ENCODE assay signal across 8 mouse cellular contexts in genomic region chr3:81932141-81933101, GRCm38 (mm10). TPM values are rescaled to one million over a fixed set of nuclear protein-coding genes. Genes with fewer than 3 reads are reported as not detected.
DNase-seq lines count a peak whose midpoint lies in the region; ATAC-seq lines count a peak whose summit lies in the region.

Gene Ctso (plus strand): TSS chr3:81932601.

- peak within 1 kb of the TSS; percentile 87 for H3K4me3 ChIP-seq in intestine, embryonic 15.5 days (replicated peaks)

- peak within 1 kb of the TSS; percentile 49 for H3K4me2 ChIP-seq in intestine, embryonic 15.5 days (replicated peaks)

- H3K9ac ChIP-seq in intestine, embryonic 15.5 days = peak within 1 kb of the TSS; percentile 78

- no peaks in the 10 kb centered on the region for H3K4me1 ChIP-seq in intestine, embryonic 15.5 days (replicated peaks)

- WGBS in intestine, embryonic 15.5 days = 13% methylated on average over 27 of the region's 27 CpGs

- H3K27ac ChIP-seq in intestine, embryonic 15.5 days = peak within 1 kb of the TSS; percentile 93

- no peaks in the 10 kb centered on the region for H3K36me3 ChIP-seq in intestine, embryonic 15.5 days

- intact Hi-C loops in left cerebral cortex, postnatal 14 days (cut with DNase I) = loop anchor here (5.0 kb wide), 2 partner anchors 100 to 420 kb away; no protein-coding TSS in a partner anchor

- DNase-seq in adrenal gland, adult 8-10 months = peak; percentile 83
- DNase-seq in embryo, embryonic 9.5 days (ENCODE audit: extremely low spot score) = peak; percentile 78
- DNase-seq in gastrocnemius, postnatal 4 days (ENCODE audit: low spot score in 2 of 2) = peak; percentile 58 to 82
- DNase-seq in left cerebral cortex, postnatal 14 days (ENCODE audit: low spot score in 2 of 2) = peak; percentile 88 to 90
- DNase-seq in right cerebral cortex, postnatal 14 days = peak; percentile 90
- peak; percentile 82 for DNase-seq in urinary bladder, postnatal 25 days (ENCODE audit: low spot score)

- no peaks in the 10 kb centered on the region for H3K27me3 ChIP-seq in intestine, embryonic 15.5 days (replicated peaks)

- ATAC-seq in intestine, embryonic 15.5 days = peak; percentile 99
- ATAC-seq in megakaryocyte-erythroid progenitor cell, adult 5-6 weeks (replicated peaks; ENCODE audit: low FRiP score, low TSS enrichment, poor library complexity, severe bottlenecking) = peak; percentile 98

- no peaks in the 10 kb centered on the region for H3K9me3 ChIP-seq in intestine, embryonic 15.5 days

RNA-seq across cellular contexts. Expression of gene Ctso, which starts in this region (rescaled TPM):
- total RNA-seq in adrenal gland, adult 8-10 months (2022) = 10 to 100 TPM; 45.7 to 73.5 (median 59.5) TPM
- 1 to 10 TPM; 7.0 TPM for total RNA-seq in gastrocnemius, postnatal 4 days (2021)
- polyA plus RNA-seq in intestine, embryonic 15.5 days (2015; fragmentation: Nextera tagmentation; extraction: Ambion mirVana) = 19.2 and 19.4 TPM in 2 replicates
- total RNA-seq in left cerebral cortex, postnatal 14 days (2021) = 10 to 100 TPM; 13.7 to 14.5 TPM
- 9.1 and 11.2 TPM in 2 replicates for total RNA-seq in megakaryocyte-erythroid progenitor cell, adult 5-6 weeks (2014; fragmentation: Nextera tagmentation)
- 2.8 and 7.4 TPM in 2 replicates for total RNA-seq in megakaryocyte-erythroid progenitor cell, adult 5-6 weeks (2017)

Comparison
In these comparisons a context has a peak if more than half of its experiments do, and no peak if none do; other contexts are left out.
1. Peak in every context shown above with its lines: DNase-seq, ATAC-seq, H3K4me3 ChIP-seq and H3K27ac ChIP-seq.